Mouse (Mus musculus) embryonic facial prominence, embryonic 12.5 days (tissue): ENCODE measurements around the gene Ppp1r37. TPM values are rescaled to one million over a fixed set of nuclear protein-coding genes. Genes with fewer than 3 reads are reported as not detected.
A peak's percentile ranks its signal among the peaks of the same experiment; 100 is the strongest.

Experiments used
- ATAC-seq: fragments of 200-750 bp; cut with Nextera tagmentation; 2 replicates; pipeline ENCODE4 v1.8.0; 2017; ENCODE audit not compliant: insufficient number of reproducible peaks, insufficient read depth, low FRiP score, low TSS enrichment
- H3K27ac ChIP-seq: fragments of 300-500 bp; sonication (generic); 2 replicates; pipeline ENCODE4 v1.5.1; 2016; ENCODE audit warnings: mild to moderate bottlenecking
- H3K27me3 ChIP-seq: fragments of 300-500 bp; sonication (generic); 2 replicates; pipeline ENCODE4 v1.6.1; 2016; ENCODE audit warnings: mild to moderate bottlenecking, moderate library complexity
- H3K36me3 ChIP-seq: fragments of 300-500 bp; sonication (generic); 2 replicates; pipeline ENCODE4 v1.6.1; 2016; ENCODE audit warnings: mild to moderate bottlenecking
- H3K4me1 ChIP-seq: fragments of 300-500 bp; sonication (generic); 2 replicates; pipeline ENCODE4 v1.6.1; 2016
- H3K4me2 ChIP-seq: fragments of 300-500 bp; sonication (generic); replicated peaks from 2 replicates; pipeline ENCODE4 v1.6.1; 2016; ENCODE audit warnings: mild to moderate bottlenecking, moderate library complexity
- H3K4me3 ChIP-seq: fragments of 300-500 bp; sonication (generic); 2 replicates; pipeline ENCODE4 v1.5.1; 2016; ENCODE audit warnings: mild to moderate bottlenecking
- H3K9ac ChIP-seq: fragments of 300-500 bp; sonication (generic); 2 replicates; pipeline ENCODE4 v1.6.1; 2016; ENCODE audit warnings: mild to moderate bottlenecking, moderate library complexity
- H3K9me3 ChIP-seq: fragments of 300-500 bp; sonication (generic); 2 replicates; pipeline ENCODE4 v1.6.1; 2016; ENCODE audit warnings: mild to moderate bottlenecking, moderate library complexity
- WGBS: fragments of 180-500 bp; shearing (Covaris S2); methylation state at CpG from one replicate; pipeline ENCODE4 v1.1.7; 2016; 5-methylcytosine and 5-hydroxymethylcytosine counted together
- polyA plus RNA-seq: library from polyadenylated mRNA; unstranded; fragments of >200 nt; fragmentation: Nextera tagmentation; extraction: Ambion mirVana; gene quantifications from 2 replicates; pipeline ENCODE4 v1.2.1, GENCODE M21; 2016

The Ppp1r37 gene
- polyA plus RNA-seq, 1 experiment from 2014 or later, result 36.0 TPM

DNA sequence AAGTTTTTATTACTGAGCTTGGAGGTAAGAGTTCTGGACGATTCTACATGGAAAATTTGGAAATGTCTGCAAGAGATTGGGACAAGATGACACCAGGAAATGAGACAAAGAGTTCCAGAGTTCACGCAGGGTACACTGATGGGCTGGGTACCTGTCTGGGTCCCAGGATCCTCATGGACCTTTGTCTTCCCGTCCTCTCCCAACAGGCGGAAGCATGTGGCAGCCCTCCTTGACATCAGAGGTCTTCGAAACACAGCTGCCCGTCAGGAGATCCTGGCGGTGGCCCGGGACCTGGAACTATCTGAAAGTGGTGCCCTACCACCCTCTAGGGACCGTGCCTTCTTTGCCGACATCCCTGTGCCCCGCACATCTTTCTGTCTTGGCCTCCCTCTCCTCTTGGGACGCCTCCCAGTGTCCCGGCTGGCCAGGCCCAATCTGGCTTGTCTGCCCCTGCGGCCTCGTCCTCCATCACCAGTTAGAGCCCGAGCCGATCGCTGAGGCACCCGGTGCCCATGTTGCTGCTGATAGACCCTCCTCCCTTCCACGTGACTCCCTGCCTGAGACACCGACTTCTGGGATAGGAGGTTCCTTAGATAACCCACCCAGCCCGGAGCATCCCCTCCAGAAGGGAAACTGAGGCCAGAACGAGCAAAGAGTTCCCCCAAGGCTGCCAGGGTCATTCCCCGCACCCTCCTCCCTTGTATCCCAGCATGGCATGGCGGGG, 68.0 kb downstream of the Ppp1r37 start:
- no peak overlapping the region for H3K9ac ChIP-seq
- 79% methylated on average over 25 of the region's 25 CpGs for WGBS
- H3K27ac ChIP-seq, result no peak overlapping the region
- ATAC-seq, result no peak
- peaks cover 43% of the 10 kb centered on the region for H3K27me3 ChIP-seq
- no peak overlapping the region for H3K4me2 ChIP-seq
- no peak overlapping the region for H3K4me3 ChIP-seq
- H3K9me3 ChIP-seq, result no peaks in the 10 kb centered on the region
- peaks cover 13% of the 10 kb centered on the region; the same call in 1 of the 2 replicates for H3K4me1 ChIP-seq
- H3K36me3 ChIP-seq, result no peaks in the 10 kb centered on the region

DNA sequence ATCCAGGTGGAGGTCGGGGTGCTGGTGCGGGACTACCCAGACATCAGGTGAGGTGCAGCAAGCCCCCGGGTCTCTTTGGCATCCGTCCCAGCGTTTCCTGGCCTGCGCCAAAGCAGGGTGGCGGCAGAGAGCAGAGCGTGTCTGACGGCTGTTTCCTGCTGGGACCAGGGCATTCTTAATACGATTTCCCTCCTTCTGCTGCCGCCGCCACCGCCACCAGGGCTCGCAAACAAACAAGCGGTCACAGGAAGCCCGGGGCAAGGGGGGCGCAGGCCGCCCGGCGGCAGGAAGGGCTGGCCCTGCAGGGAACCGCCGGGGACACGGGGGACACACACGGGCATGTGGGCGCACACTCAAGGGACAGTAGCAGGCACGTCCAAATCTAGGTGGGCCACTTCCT, 71.1 kb downstream of the Ppp1r37 start:
- H3K9me3 ChIP-seq, result no peaks in the 10 kb centered on the region
- H3K4me3 ChIP-seq, result peak overlapping the region; percentile 26
- peaks cover 17% of the 10 kb centered on the region; the same call in 1 of the 2 replicates for H3K4me1 ChIP-seq
- 0 out of 2 replicates have a peak overlapping the region, but pooled peaks have one; percentile 23 for H3K27ac ChIP-seq
- peak overlapping the region; percentile 49 for H3K4me2 ChIP-seq
- H3K36me3 ChIP-seq, result no peaks in the 10 kb centered on the region
- no peak for ATAC-seq
- peaks cover 72% of the 10 kb centered on the region for H3K27me3 ChIP-seq
- H3K9ac ChIP-seq, result no peak overlapping the region
- 2% methylated on average over 26 of the region's 26 CpGs for WGBS

DNA sequence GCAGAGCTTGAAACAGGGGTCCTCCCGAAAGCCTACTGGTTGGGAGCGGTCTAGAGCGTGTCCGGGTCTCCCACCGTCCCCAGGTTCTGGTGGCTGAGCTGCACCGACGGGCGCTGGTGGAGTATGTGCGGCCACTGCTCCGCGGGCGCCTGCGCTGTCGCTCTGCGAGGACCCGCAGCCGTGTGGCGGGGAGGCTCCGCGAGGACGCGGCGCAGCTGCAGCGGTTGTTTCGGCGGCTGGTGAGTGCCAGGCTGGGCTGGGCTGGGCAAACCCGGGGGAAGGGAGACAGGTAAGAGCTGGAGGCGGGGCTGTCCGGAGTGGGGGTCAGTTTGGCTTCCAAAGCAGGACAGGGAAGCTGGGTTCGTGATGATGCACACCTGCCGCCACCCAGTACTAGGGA, 73.4 kb downstream of the Ppp1r37 start:
- ATAC-seq, result no peak
- no peaks in the 10 kb centered on the region for H3K9me3 ChIP-seq
- H3K27me3 ChIP-seq, result peaks cover 71% of the 10 kb centered on the region
- peak overlapping the region; percentile 39 for H3K4me2 ChIP-seq
- no peaks in the 10 kb centered on the region for H3K36me3 ChIP-seq
- peak overlapping the region; percentile 24 for H3K4me3 ChIP-seq
- H3K9ac ChIP-seq, result no peak overlapping the region
- peaks cover 15% of the 10 kb centered on the region; the same call in 1 of the 2 replicates for H3K4me1 ChIP-seq
- 9% methylated on average over 31 of the region's 31 CpGs for WGBS
- H3K27ac ChIP-seq, result no peak overlapping the region

DNA sequence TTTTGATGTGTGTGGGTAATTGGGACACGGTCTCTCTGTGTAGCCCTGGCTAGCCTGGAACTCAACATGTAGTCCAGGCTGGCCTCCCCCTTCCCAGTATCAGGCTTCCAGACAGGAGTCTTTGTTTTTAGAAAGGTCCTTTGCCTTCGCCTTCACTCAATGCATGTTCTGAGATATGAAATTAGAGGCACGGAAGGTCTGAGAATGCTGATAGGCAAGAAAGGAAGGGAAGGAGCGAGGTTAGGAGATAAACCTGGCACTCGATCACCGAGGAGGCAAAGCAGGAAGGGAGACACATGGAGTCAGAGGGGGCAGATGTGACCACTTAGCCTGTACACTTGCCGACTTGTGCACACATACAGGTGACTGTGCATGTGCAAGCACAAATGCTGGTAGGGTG, 76.3 kb downstream of the Ppp1r37 start:
- Histone ChIP-seq H3K9ac (no peak overlapping the region), H3K4me2 (no peak overlapping the region), H3K27ac (no peak overlapping the region), H3K9me3 (no peaks in the 10 kb centered on the region), H3K27me3 (peaks cover 54% of the 10 kb centered on the region), H3K4me3 (no peak overlapping the region), H3K4me1 (peaks cover 5% of the 10 kb centered on the region; the same call in 1 of the 2 replicates), H3K36me3 (no peaks in the 10 kb centered on the region)
- ATAC-seq, result no peak
- 88% methylated on average over 7 of the region's 7 CpGs for WGBS

DNA sequence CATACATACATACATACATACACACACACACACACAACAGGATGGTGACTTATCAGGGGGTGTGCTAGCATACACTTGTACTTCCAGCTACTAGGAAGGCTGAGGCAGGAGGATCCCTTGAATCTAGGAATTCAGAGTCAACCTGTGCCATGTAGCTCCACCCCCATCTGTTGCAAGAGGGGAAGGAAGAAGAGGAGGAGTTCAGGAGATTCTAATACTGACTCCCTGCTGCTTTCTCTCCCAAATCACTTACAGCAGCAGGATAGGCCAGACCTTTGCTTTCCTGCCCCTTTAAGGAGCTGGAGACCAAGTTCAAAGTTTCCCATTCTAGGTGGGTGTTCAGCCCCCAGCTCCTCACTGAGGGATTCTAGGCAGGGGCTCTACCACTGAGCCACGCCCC, 77.4 kb downstream of the Ppp1r37 start:
- peaks cover 44% of the 10 kb centered on the region for H3K27me3 ChIP-seq
- H3K4me1 ChIP-seq, result peaks cover 4% of the 10 kb centered on the region; the same call in 1 of the 2 replicates
- H3K9ac ChIP-seq, result no peak overlapping the region
- H3K4me2 ChIP-seq, result no peak overlapping the region
- no peak overlapping the region for H3K27ac ChIP-seq
- H3K9me3 ChIP-seq, result no peaks in the 10 kb centered on the region
- no peak overlapping the region for H3K4me3 ChIP-seq
- 76% methylated on average over 1 of the region's 1 CpGs for WGBS
- ATAC-seq, result no peak
- H3K36me3 ChIP-seq, result no peaks in the 10 kb centered on the region

DNA sequence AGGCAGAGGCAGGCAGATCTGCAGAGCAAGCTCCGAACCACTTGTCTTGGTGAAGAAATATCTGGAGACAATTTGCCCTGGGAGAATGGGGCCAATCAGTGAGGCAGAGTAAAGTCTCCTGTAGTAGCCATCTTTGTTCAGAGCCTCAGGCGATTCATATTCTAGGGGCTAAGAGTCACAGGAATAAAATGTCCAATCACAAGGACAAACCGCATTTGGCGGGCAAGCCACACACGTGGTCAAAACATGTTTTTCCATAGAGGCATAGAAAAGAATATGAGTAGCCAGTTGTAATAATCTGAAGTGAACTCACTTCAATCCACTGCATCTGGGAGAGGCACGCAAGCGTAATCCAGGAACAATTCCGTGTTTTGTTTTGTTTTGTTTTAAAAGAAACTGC, 79.6 kb downstream of the Ppp1r37 start:
- no peak overlapping the region for H3K4me2 ChIP-seq
- H3K9ac ChIP-seq, result no peak overlapping the region
- H3K27me3 ChIP-seq, result peaks cover 27% of the 10 kb centered on the region
- no peak for ATAC-seq
- H3K36me3 ChIP-seq, result no peaks in the 10 kb centered on the region
- 77% methylated on average over 8 of the region's 8 CpGs for WGBS
- H3K4me1 ChIP-seq, result no peaks in the 10 kb centered on the region
- H3K4me3 ChIP-seq, result no peak overlapping the region
- no peaks in the 10 kb centered on the region for H3K9me3 ChIP-seq
- no peak overlapping the region for H3K27ac ChIP-seq

Other genes with a start within 250 kb of the Ppp1r37 start
- 92.3 and 94.5 TPM in 2 replicates for gene Ercc1, start 218.3 kb downstream of the Ppp1r37 start, polyA plus RNA-seq
- 27.1 and 28.0 TPM in 2 replicates for gene Cd3eap, start 203.6 kb downstream of the Ppp1r37 start, polyA plus RNA-seq
- gene Ppp1r13l, start 203.3 kb downstream of the Ppp1r37 start, polyA plus RNA-seq, result 7.3 and 8.1 TPM in 2 replicates
- gene Ercc2, start 181.1 kb downstream of the Ppp1r37 start, polyA plus RNA-seq, result 19.9 and 23.2 TPM in 2 replicates
- gene Klc3, start 159.0 kb downstream of the Ppp1r37 start, polyA plus RNA-seq, result 10.6 and 10.7 TPM in 2 replicates
- 0.52 TPM in 1 of 2 replicates, not detected in the other for gene Ckm, start 158.3 kb downstream of the Ppp1r37 start, polyA plus RNA-seq
- 16.3 and 17.9 TPM in 2 replicates for gene Mark4, start 104.3 kb downstream of the Ppp1r37 start, polyA plus RNA-seq
- gene Exoc3l2, start 99.7 kb downstream of the Ppp1r37 start, polyA plus RNA-seq, result 1.0 and 1.8 TPM in 2 replicates
- 4.1 and 4.6 TPM in 2 replicates for gene Bloc1s3, start 54.7 kb downstream of the Ppp1r37 start, polyA plus RNA-seq
- 61.7 and 63.5 TPM in 2 replicates for gene Trappc6a, start 54.7 kb downstream of the Ppp1r37 start, polyA plus RNA-seq
- gene Nkpd1, start 45.2 kb downstream of the Ppp1r37 start, polyA plus RNA-seq, result 0.06 TPM in 1 of 2 replicates, not detected in the other
- gene Zfp296, start 14.2 kb upstream of the Ppp1r37 start, polyA plus RNA-seq, result 0.17 and 0.36 TPM in 2 replicates
- gene Gemin7, start 14.5 kb upstream of the Ppp1r37 start, polyA plus RNA-seq, result 150 and 164 TPM in 2 replicates
- gene Clasrp, start 41.4 kb upstream of the Ppp1r37 start, polyA plus RNA-seq, result 72.7 and 80.7 TPM in 2 replicates
- gene Relb, start 66.4 kb upstream of the Ppp1r37 start, polyA plus RNA-seq, result 8.0 and 8.5 TPM in 2 replicates
- gene Clptm1, start 102.0 kb upstream of the Ppp1r37 start, polyA plus RNA-seq, result 93.9 and 95.0 TPM in 2 replicates
- 0.74 and 0.83 TPM in 2 replicates for gene Apoc2, start 114.9 kb upstream of the Ppp1r37 start, polyA plus RNA-seq
- not detected in 2 replicates for gene Gm44805, start 118.3 kb upstream of the Ppp1r37 start, polyA plus RNA-seq
- gene Apoc4, start 118.4 kb upstream of the Ppp1r37 start, polyA plus RNA-seq, result not detected in 2 replicates
- 6.1 and 6.4 TPM in 2 replicates for gene Apoc1, start 129.6 kb upstream of the Ppp1r37 start, polyA plus RNA-seq
- gene Apoe, start 136.1 kb upstream of the Ppp1r37 start, polyA plus RNA-seq, result 200 and 220 TPM in 2 replicates
- 163 and 174 TPM in 2 replicates for gene Tomm40, start 152.4 kb upstream of the Ppp1r37 start, polyA plus RNA-seq
- gene Nectin2, start 187.4 kb upstream of the Ppp1r37 start, polyA plus RNA-seq, result 95.3 and 97.6 TPM in 2 replicates
- 62.3 and 69.1 TPM in 2 replicates for gene Bcam, start 207.9 kb upstream of the Ppp1r37 start, polyA plus RNA-seq
- 4.4 and 4.8 TPM in 2 replicates for gene Cblc, start 233.7 kb upstream of the Ppp1r37 start, polyA plus RNA-seq